Comparison of ENCODE assay signal across 18 mouse cellular contexts in the genomic region with DNA sequence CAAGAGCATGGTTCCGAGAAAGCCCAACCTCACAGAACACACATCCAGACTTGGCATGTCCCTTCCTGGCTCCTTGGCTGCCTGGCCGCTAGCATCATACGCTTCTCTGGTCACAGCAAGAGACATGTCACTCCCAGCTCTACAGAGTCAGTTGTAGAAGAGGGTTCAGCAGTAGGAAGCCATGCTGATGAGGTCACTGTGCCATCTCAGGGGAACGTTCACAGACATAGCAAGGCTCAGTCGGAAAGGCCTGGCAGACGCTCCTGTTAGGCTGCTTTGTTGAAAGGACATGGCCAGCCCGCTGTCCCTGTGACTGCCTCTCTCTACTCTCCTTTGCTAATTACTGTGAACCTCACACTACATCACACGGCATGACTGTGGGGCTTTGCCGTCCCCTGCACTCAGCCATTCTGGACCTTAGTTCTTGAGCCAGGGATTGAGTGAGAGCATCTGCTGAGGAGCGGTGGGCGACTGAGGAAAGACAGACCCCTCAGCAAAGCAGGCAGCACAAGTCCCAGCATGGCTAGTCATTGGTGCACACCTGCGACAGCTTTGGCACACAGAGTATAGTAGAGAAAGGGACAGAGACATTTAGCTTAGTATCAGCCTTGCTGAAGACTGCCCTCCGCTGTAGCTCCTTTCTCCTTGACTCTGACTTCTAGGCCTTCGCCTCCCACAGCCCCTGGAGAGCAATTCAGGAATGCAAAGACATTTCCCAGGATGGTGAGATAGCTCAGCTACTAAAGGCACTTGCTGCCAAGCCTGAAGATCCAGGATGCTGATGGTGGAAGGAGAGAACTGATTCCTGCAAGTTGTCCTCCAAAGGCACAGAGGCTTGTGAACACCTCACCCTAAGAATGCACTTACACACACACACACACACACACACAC.
A peak's percentile ranks its signal among the peaks of the same experiment; 100 is the strongest.
DNase-seq lines count a peak whose midpoint lies in the region; ATAC-seq lines count a peak whose summit lies in the region.
"Had no signal": no experiment of that assay in that cellular context is flagged by ENCODE, and none has a peak within 500 bp of the region (broad histone marks: within the 10 kb centered on the region; RNA-seq: fewer than 3 reads in every experiment).

No protein-coding gene starts in this region.

- peaks cover 10% of the 10 kb centered on the region for H3K4me1 ChIP-seq in hindbrain, embryonic 14.5 days (replicated peaks; ENCODE audit: control insufficient read depth, insufficient read depth, low read length)
- H3K4me1 ChIP-seq in hindbrain, embryonic 13.5 days (replicated peaks): peaks cover 27% of the 10 kb centered on the region
- H3K4me1 ChIP-seq: heart, embryonic 13.5 days had no signal

- no peak for DNase-seq in hindbrain, embryonic 14.5 days (ENCODE audit: low spot score)
- peak; percentile 76 for DNase-seq in Muller cell, postnatal 12 days (ENCODE audit: inconsistent ontology term)
- peak; percentile 85 to 92 for DNase-seq in cerebellum, postnatal 14 days
- no peak for DNase-seq in thymus, postnatal 36 days
- no peak for DNase-seq in kidney, adult 9 months
- DNase-seq in right cerebral cortex, adult 2 months (ENCODE audit: low spot score in 2 of 2): no peak
- DNase-seq: adrenal gland, postnatal 10 days; gastrocnemius, postnatal 25 days; kidney, adult 8-10 months; lung, adult 2 months; lung, postnatal 4 days; right cerebral cortex, adult 18-20 months; spleen, adult 18-20 months; thymus, postnatal 25 days had no signal

- H3K27ac ChIP-seq in hindbrain, embryonic 14.5 days: 0 out of 2 replicates have a peak overlapping the region, but pooled peaks have one; percentile 26
- H3K27ac ChIP-seq in hindbrain, embryonic 13.5 days: no peak overlapping the region
- H3K27ac ChIP-seq: heart, embryonic 13.5 days; neural tube, embryonic 15.5 days had no signal

- ATAC-seq in hindbrain, embryonic 14.5 days (ENCODE audit: low FRiP score): no peak
- ATAC-seq in hindbrain, embryonic 13.5 days (ENCODE audit: low FRiP score): no peak
- peak; percentile 92 for ATAC-seq in cerebellum, adult (ENCODE audit: insufficient number of reproducible peaks, low FRiP score, low TSS enrichment)

- H3K36me3 ChIP-seq in hindbrain, embryonic 14.5 days (replicated peaks; ENCODE audit: control insufficient read depth, insufficient read depth): no peaks in the 10 kb centered on the region
- no peaks in the 10 kb centered on the region for H3K36me3 ChIP-seq in hindbrain, embryonic 13.5 days
- H3K36me3 ChIP-seq: heart, embryonic 13.5 days; neural tube, embryonic 15.5 days had no signal

- no peak overlapping the region for H3K9ac ChIP-seq in hindbrain, embryonic 14.5 days
- H3K9ac ChIP-seq in hindbrain, embryonic 13.5 days: no peak overlapping the region
- H3K9ac ChIP-seq: heart, embryonic 13.5 days; neural tube, embryonic 15.5 days had no signal

- H3K9me3 ChIP-seq in hindbrain, embryonic 14.5 days (ENCODE audit: control insufficient read depth, low read length): no peaks in the 10 kb centered on the region
- H3K9me3 ChIP-seq in hindbrain, embryonic 13.5 days: no peaks in the 10 kb centered on the region
- H3K9me3 ChIP-seq: heart, embryonic 13.5 days; neural tube, embryonic 15.5 days had no signal

- WGBS in hindbrain, embryonic 14.5 days: 45% methylated on average over 14 of the region's 14 CpGs
- 54% methylated on average over 14 of the region's 14 CpGs for WGBS in hindbrain, embryonic 13.5 days

- no peaks in the 10 kb centered on the region for H3K27me3 ChIP-seq in hindbrain, embryonic 14.5 days (ENCODE audit: control insufficient read depth, insufficient read depth, low read length)
- no peaks in the 10 kb centered on the region for H3K27me3 ChIP-seq in hindbrain, embryonic 13.5 days
- H3K27me3 ChIP-seq: neural tube, embryonic 15.5 days had no signal

- H3K4me3 ChIP-seq in hindbrain, embryonic 14.5 days (replicated peaks; ENCODE audit: low read length): no peak overlapping the region
- no peak overlapping the region for H3K4me3 ChIP-seq in hindbrain, embryonic 13.5 days
- H3K4me3 ChIP-seq: heart, embryonic 13.5 days; neural tube, embryonic 15.5 days had no signal

- H3K4me2 ChIP-seq in hindbrain, embryonic 14.5 days (replicated peaks): no peak overlapping the region
- H3K4me2 ChIP-seq in hindbrain, embryonic 13.5 days: no peak overlapping the region
- H3K4me2 ChIP-seq: heart, embryonic 13.5 days; neural tube, embryonic 15.5 days had no signal

Comparison
In these comparisons a context has a peak if more than half of its experiments do, and no peak if none do; other contexts are left out.
1. DNase-seq: peak in Muller cell, postnatal 12 days (single experiment) and cerebellum, postnatal 14 days (2 of 2); none in hindbrain, embryonic 14.5 days (single experiment), thymus, postnatal 36 days (0 of 2), kidney, adult 9 months (single experiment) and right cerebral cortex, adult 2 months (0 of 2).